Mouse (Mus musculus) brain, embryonic 14.5 days (tissue): ENCODE measurements around the gene H2-Aa. TPM values are rescaled to one million over a fixed set of nuclear protein-coding genes. Genes with fewer than 3 reads are reported as not detected.
A peak's percentile ranks its signal among the peaks of the same experiment; 100 is the strongest.
"Not testable (repeated sequence)": the region's sequence is repeated elsewhere in the genome, so short reads cannot be mapped to it uniquely, and the experiment has no call there.

ENCODE experiments used
- DNase-seq: peaks from one replicate; pipeline ENCODE4 v3.0.0-alpha.2; 2011; ENCODE audit warnings: low read depth
- CTCF ChIP-seq: fragments of 200-500 bp; IDR thresholded peaks from 2 replicates; pipeline ENCODE4 v1.5.1; 2012; ENCODE audit warnings: inconsistent platforms, mild to moderate bottlenecking, moderate library complexity, borderline replicate concordance; ENCODE audit not compliant: insufficient read depth, insufficient read length; ENCODE audit errors: extremely low read depth
- POLR2A ChIP-seq: fragments of 200-500 bp; IDR thresholded peaks from 2 replicates; pipeline ENCODE4 v1.6.1; 2012; ENCODE audit warnings: mild to moderate bottlenecking, inconsistent platforms, borderline replicate concordance; ENCODE audit not compliant: poor library complexity, insufficient read depth, insufficient read length, severe bottlenecking; ENCODE audit errors: extremely low read depth
- polyA plus RNA-seq: library from polyadenylated mRNA; depleted of rRNA; stranded (reverse); fragments of >200 nt; gene quantifications from 2 replicates; pipeline ENCODE4 v1.2.3, GENCODE M21; 2012; rRNA removed

H2-Aa gene
- 0.50 and 0.51 TPM in 2 replicates for polyA plus RNA-seq

GRCm38 (mm10) chr17:34287648-34288047, at the start of gene H2-Aa:
Gene H2-Aa (minus strand): TSS chr17:34287823.
- DNase-seq, result peak; percentile 77
- TF ChIP-seq POLR2A (no peak), CTCF (no peak)

- TF ChIP-seq POLR2A (no peak), CTCF (no peak)
- no peak for DNase-seq
Measured at GRCm38 (mm10) chr17:34331200-34331599, 43.6 kb upstream of the H2-Aa start.

- DNase-seq, result no peak
- TF ChIP-seq CTCF (no peak), POLR2A (no peak)
Measured at GRCm38 (mm10) chr17:34329807-34330206, 42.2 kb upstream of the H2-Aa start.

GRCm38 (mm10) chr17:34326373-34326772, 38.8 kb upstream of the H2-Aa start:
- no peak for TF ChIP-seq CTCF
- no peak for DNase-seq

GRCm38 (mm10) chr17:34325436-34325835, 37.8 kb upstream of the H2-Aa start, which contains the start of gene H2-Eb2:
Gene H2-Eb2 (plus strand): TSS chr17:34325665.
- peak; percentile 13 for DNase-seq
- TF ChIP-seq POLR2A (no peak), CTCF (no peak)

- TF ChIP-seq CTCF, result no peak
- TF ChIP-seq POLR2A, result no peak
- no peak for DNase-seq
Measured at GRCm38 (mm10) chr17:34317275-34317674, 29.7 kb upstream of the H2-Aa start.

GRCm38 (mm10) chr17:34316697-34317096, 29.1 kb upstream of the H2-Aa start:
- DNase-seq, result no peak
- TF ChIP-seq CTCF (no peak), POLR2A (no peak)

- no peak for TF ChIP-seq CTCF
- TF ChIP-seq POLR2A, result no peak
- no peak for DNase-seq
Measured at GRCm38 (mm10) chr17:34315512-34315911, 27.9 kb upstream of the H2-Aa start.

GRCm38 (mm10) chr17:34314286-34314685, 26.7 kb upstream of the H2-Aa start:
- DNase-seq, result no peak
- no peak for TF ChIP-seq POLR2A
- no peak for TF ChIP-seq CTCF

GRCm38 (mm10) chr17:34313393-34313792, 25.8 kb upstream of the H2-Aa start:
- TF ChIP-seq CTCF (peak; percentile 98), POLR2A (no peak)
- peak; percentile 75 for DNase-seq

GRCm38 (mm10) chr17:34312185-34312584, 24.6 kb upstream of the H2-Aa start:
- TF ChIP-seq POLR2A (no peak), CTCF (no peak)

GRCm38 (mm10) chr17:34310526-34310925, 22.9 kb upstream of the H2-Aa start:
- not testable (repeated sequence) for DNase-seq

More at GRCm38 (mm10) chr17:34312185-34312584, 24.6 kb upstream of the H2-Aa start:
- DNase-seq, result no peak
